Mouse (Mus musculus) brain, embryonic 14.5 days (tissue): ENCODE results near the gene Dctn3. TPM values are rescaled to one million over a fixed set of nuclear protein-coding genes. Genes with fewer than 3 reads are reported as not detected.

Source experiments
- DNase-seq: peaks from one replicate; pipeline ENCODE4 v3.0.0-alpha.2; 2011; ENCODE audit warnings: low read depth
- CTCF ChIP-seq: fragments of 200-500 bp; IDR thresholded peaks from 2 replicates; pipeline ENCODE4 v1.5.1; 2012; ENCODE audit warnings: inconsistent platforms, mild to moderate bottlenecking, moderate library complexity, borderline replicate concordance; ENCODE audit not compliant: insufficient read depth, insufficient read length; ENCODE audit errors: extremely low read depth
- POLR2A ChIP-seq: fragments of 200-500 bp; IDR thresholded peaks from 2 replicates; pipeline ENCODE4 v1.6.1; 2012; ENCODE audit warnings: mild to moderate bottlenecking, inconsistent platforms, borderline replicate concordance; ENCODE audit not compliant: poor library complexity, insufficient read depth, insufficient read length, severe bottlenecking; ENCODE audit errors: extremely low read depth
- polyA plus RNA-seq: library from polyadenylated mRNA; depleted of rRNA; stranded (reverse); fragments of >200 nt; gene quantifications from 2 replicates; pipeline ENCODE4 v1.2.3, GENCODE M21; 2012; rRNA removed

The Dctn3 gene
- polyA plus RNA-seq, 1 experiment, result 157 TPM

- DNase-seq, result no peak
- no peak for TF ChIP-seq CTCF
Measured at GRCm38 (mm10) chr4:41678863-41679262, 44.1 kb downstream of the Dctn3 start.

- TF ChIP-seq CTCF, result no peak
- TF ChIP-seq POLR2A, result no peak
- peak; percentile 93 for DNase-seq
Measured at GRCm38 (mm10) chr4:41677006-41677629, 45.9 kb downstream of the Dctn3 start.

- no peak for TF ChIP-seq CTCF
- TF ChIP-seq POLR2A, result no peak
- peak; percentile 79 for DNase-seq
Measured at GRCm38 (mm10) chr4:41676248-41677005, 46.5 kb downstream of the Dctn3 start.

- peak; percentile 55 for DNase-seq
- no peak for TF ChIP-seq CTCF
Measured at GRCm38 (mm10) chr4:41673186-41673585, 49.8 kb downstream of the Dctn3 start.

GRCm38 (mm10) chr4:41672522-41672963 is 50.4 kb downstream of the Dctn3 start:
- no peak for TF ChIP-seq CTCF
- no peak for TF ChIP-seq POLR2A
- DNase-seq, result peak; percentile 61

GRCm38 (mm10) chr4:41671963-41672480 is 50.9 kb downstream of the Dctn3 start:
- TF ChIP-seq CTCF (no peak), POLR2A (no peak)

GRCm38 (mm10) chr4:41671500-41671899 is 51.5 kb downstream of the Dctn3 start:
- peak; percentile 52 for DNase-seq
- TF ChIP-seq POLR2A (no peak), CTCF (no peak)

More at GRCm38 (mm10) chr4:41671963-41672480, 50.9 kb downstream of the Dctn3 start:
- peak; percentile 95 for DNase-seq

- no peak for DNase-seq
- TF ChIP-seq POLR2A, result no peak
- no peak for TF ChIP-seq CTCF
Measured at GRCm38 (mm10) chr4:41670836-41671235, 52.1 kb downstream of the Dctn3 start.

- TF ChIP-seq CTCF (no peak), POLR2A (no peak)
- DNase-seq, result no peak
Measured at GRCm38 (mm10) chr4:41666646-41667045, 56.3 kb downstream of the Dctn3 start.

GRCm38 (mm10) chr4:41665009-41665675 is 57.8 kb downstream of the Dctn3 start:
- no peak for DNase-seq
- no peak for TF ChIP-seq CTCF
- TF ChIP-seq POLR2A, result no peak

Other genes with a start within 250 kb of the Dctn3 start
- gene AI464131, start 220.1 kb downstream of the Dctn3 start, polyA plus RNA-seq, result 4.0 and 8.3 TPM in 2 replicates
- gene 1110017D15Rik, start 205.8 kb downstream of the Dctn3 start, polyA plus RNA-seq, result 8.3 and 10.3 TPM in 2 replicates
- gene Fam219a, start 153.6 kb downstream of the Dctn3 start, polyA plus RNA-seq, result 78.6 and 97.8 TPM in 2 replicates
- 2.3 and 2.8 TPM in 2 replicates for gene Dnaic1, start 153.4 kb downstream of the Dctn3 start, polyA plus RNA-seq
- 124 and 147 TPM in 2 replicates for gene Enho, start 82.8 kb downstream of the Dctn3 start, polyA plus RNA-seq
- gene Cntfr, start 26.1 kb downstream of the Dctn3 start, polyA plus RNA-seq, result 62.2 and 109 TPM in 2 replicates
- gene Il11ra1, start 23.2 kb downstream of the Dctn3 start, polyA plus RNA-seq, result 31.3 and 32.5 TPM in 2 replicates
- 53.9 and 79.7 TPM in 2 replicates for gene Rpp25l, start 9.6 kb downstream of the Dctn3 start, polyA plus RNA-seq
- gene Arid3c, start 8.0 kb upstream of the Dctn3 start, polyA plus RNA-seq, result 0.40 and 0.57 TPM in 2 replicates
- gene Galt, start 32.1 kb upstream of the Dctn3 start, polyA plus RNA-seq, result 75.4 and 84.6 TPM in 2 replicates
- 55.7 and 60.0 TPM in 2 replicates for gene Sigmar1, start 33.0 kb upstream of the Dctn3 start, polyA plus RNA-seq
- gene Ccl27a, start 51.1 kb upstream of the Dctn3 start, polyA plus RNA-seq, result 314 and 480 TPM in 2 replicates
- gene Gm21541, start 180.4 kb upstream of the Dctn3 start, polyA plus RNA-seq, result not detected in 2 replicates
- gene Gm20878, start 218.4 kb upstream of the Dctn3 start, polyA plus RNA-seq, result 8.5 and 12.9 TPM in 2 replicates
- 0.67 and 1.3 TPM in 2 replicates for gene Fam205a4, start 242.9 kb upstream of the Dctn3 start, polyA plus RNA-seq